Mouse (Mus musculus) small intestine, adult 2 months (tissue): ENCODE data around the gene Gm45213. TPM values are rescaled to one million over a fixed set of nuclear protein-coding genes. Genes with fewer than 3 reads are reported as not detected.

ENCODE experiments used
- H3K27ac ChIP-seq: fragments of 200-500 bp; 2 replicates; pipeline ENCODE4 v1.5.1; 2012; ENCODE audit warnings: low read depth, low read length, control low read depth, inconsistent platforms; ENCODE audit not compliant: insufficient read depth
- H3K27me3 ChIP-seq: fragments of 200-500 bp; 2 replicates; pipeline ENCODE4 v1.6.1; 2012; ENCODE audit warnings: mild to moderate bottlenecking, moderate library complexity, low read length, inconsistent platforms; ENCODE audit not compliant: control insufficient read depth, insufficient read depth
- H3K36me3 ChIP-seq: fragments of 200-500 bp; 2 replicates; pipeline ENCODE4 v1.6.1; 2012; ENCODE audit warnings: mild to moderate bottlenecking, low read length, control low read depth, inconsistent platforms; ENCODE audit not compliant: control insufficient read depth, insufficient read depth
- H3K4me1 ChIP-seq: fragments of 200-500 bp; 2 replicates; pipeline ENCODE4 v1.6.1; 2012; ENCODE audit warnings: low read length, inconsistent platforms, mixed read lengths; ENCODE audit not compliant: control insufficient read depth, insufficient read depth, insufficient read length
- H3K4me3 ChIP-seq: fragments of 200-500 bp; 2 replicates; pipeline ENCODE4 v1.5.1; 2012; ENCODE audit warnings: low read depth, mild to moderate bottlenecking, control low read depth, inconsistent platforms, low read length, moderate library complexity
- CTCF ChIP-seq: fragments of 200-500 bp; IDR thresholded peaks from 2 replicates; pipeline ENCODE4 v1.5.1; 2012; ENCODE audit warnings: low read depth, mild to moderate bottlenecking, control low read depth, inconsistent platforms, low read length, moderate library complexity, mixed read lengths; ENCODE audit not compliant: insufficient replicate concordance, insufficient read length; ENCODE audit errors: extremely low read depth
- POLR2A ChIP-seq: fragments of 200-500 bp; IDR thresholded peaks from 2 replicates; pipeline ENCODE4 v1.6.1; 2012; ENCODE audit warnings: low read depth, mild to moderate bottlenecking, control low read depth, inconsistent platforms, low read length, moderate library complexity
- WGBS: fragments of 180-500 bp; shearing (Covaris S2); methylation state at CpG from one replicate; pipeline ENCODE4 v1.1.7; 2018; 5-methylcytosine and 5-hydroxymethylcytosine counted together
- polyA plus RNA-seq: library from polyadenylated mRNA; depleted of rRNA; stranded (reverse); fragments of >200 nt; gene quantifications from 2 replicates; pipeline ENCODE4 v1.2.3, GENCODE M21; 2012

Gene Gm45213
- polyA plus RNA-seq, 1 experiment, result not detected

- no peak for TF ChIP-seq CTCF
- TF ChIP-seq POLR2A, result no peak
- Histone ChIP-seq H3K4me3 (no peak overlapping the region), H3K27ac (no peak overlapping the region), H3K36me3 (no peaks in the 10 kb centered on the region), H3K27me3 (no peaks in the 10 kb centered on the region; the same call in 1 of the 2 replicates), H3K4me1 (no peaks in the 10 kb centered on the region)
- WGBS, result 80% methylated on average over 7 of the region's 7 CpGs
Measured at GRCm38 (mm10) chr7:66098803-66099202, 55.4 kb downstream of the Gm45213 start.

DNA sequence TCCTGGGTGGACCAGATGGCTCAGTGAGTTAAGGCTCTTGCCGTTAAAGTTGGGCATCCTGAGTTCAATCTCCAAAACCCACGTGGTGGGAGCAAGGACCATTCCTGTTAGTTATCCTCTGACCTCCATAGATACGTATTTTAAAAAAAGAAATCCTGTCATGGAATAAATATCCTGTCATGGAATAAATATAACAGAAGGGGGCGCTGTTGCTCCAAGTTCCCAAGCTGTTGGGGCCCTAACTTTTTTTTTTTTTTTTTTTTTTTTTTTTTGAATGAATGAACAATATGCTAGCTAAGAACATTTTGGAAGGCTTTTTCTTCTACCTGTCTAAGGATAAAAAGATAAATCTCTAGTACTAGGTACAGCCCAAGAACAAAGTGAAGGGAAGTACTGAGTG lies 58.5 kb downstream of the Gm45213 start:
- Histone ChIP-seq H3K4me1 (no peaks in the 10 kb centered on the region), H3K27me3 (no peaks in the 10 kb centered on the region; the same call in 1 of the 2 replicates), H3K4me3 (no peak overlapping the region), H3K36me3 (no peaks in the 10 kb centered on the region), H3K27ac (no peak overlapping the region)
- whole genome bisulfite sequencing, result 4% methylated on average over 4 of the region's 4 CpGs
- TF ChIP-seq POLR2A (no peak), CTCF (no peak)

GRCm38 (mm10) chr7:66104531-66104930 lies 61.1 kb downstream of the Gm45213 start:
- 0 out of 2 replicates have a peak, but pooled peaks cover under 1% of the 10 kb centered on the region for H3K27me3 ChIP-seq
- TF ChIP-seq CTCF, result no peak
- TF ChIP-seq POLR2A, result no peak
- H3K4me1 ChIP-seq, result no peaks in the 10 kb centered on the region; the same call in 1 of the 2 replicates
- no peak overlapping the region for H3K27ac ChIP-seq
- H3K36me3 ChIP-seq, result no peaks in the 10 kb centered on the region
- no peak overlapping the region for H3K4me3 ChIP-seq
- WGBS, result 89% methylated on average over 5 of the region's 5 CpGs

GRCm38 (mm10) chr7:66105771-66106170 lies 62.4 kb downstream of the Gm45213 start:
- no peaks in the 10 kb centered on the region; the same call in 1 of the 2 replicates for H3K4me1 ChIP-seq
- no peaks in the 10 kb centered on the region for H3K36me3 ChIP-seq
- no peak overlapping the region for H3K4me3 ChIP-seq
- H3K27ac ChIP-seq, result no peak overlapping the region
- no peak for TF ChIP-seq CTCF
- no peak for TF ChIP-seq POLR2A
- 51% methylated on average over 4 of the region's 4 CpGs for WGBS
- H3K27me3 ChIP-seq, result peaks cover 7% of the 10 kb centered on the region; the same call in 1 of the 2 replicates

DNA sequence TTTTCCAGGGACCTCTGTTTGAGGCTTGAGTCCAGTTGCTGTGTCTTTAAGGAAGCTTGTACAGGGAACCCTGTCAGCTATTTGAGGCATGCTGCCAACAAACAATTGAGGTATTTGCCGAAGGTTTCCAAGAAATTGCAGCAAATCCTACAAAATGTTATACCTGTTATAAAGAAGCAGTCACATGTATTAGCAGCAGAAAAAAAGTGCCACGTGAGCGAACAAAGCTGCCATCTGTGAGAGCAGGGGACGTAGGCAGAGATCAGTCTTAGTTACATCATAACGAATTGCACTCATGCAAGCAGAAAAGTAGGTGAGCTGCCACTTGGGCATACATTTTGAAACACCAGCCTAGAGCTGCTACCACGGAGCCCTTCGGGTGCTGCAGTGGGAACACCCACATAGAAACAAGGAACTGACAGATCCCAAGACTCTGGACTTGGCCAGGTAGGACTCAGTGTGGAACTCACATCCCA lies 63.2 kb downstream of the Gm45213 start:
- 33% methylated on average over 7 of the region's 7 CpGs for WGBS
- H3K36me3 ChIP-seq, result no peaks in the 10 kb centered on the region
- no peaks in the 10 kb centered on the region; the same call in 1 of the 2 replicates for H3K4me1 ChIP-seq
- TF ChIP-seq POLR2A, result no peak
- no peak for TF ChIP-seq CTCF
- H3K27ac ChIP-seq, result no peak overlapping the region
- H3K4me3 ChIP-seq, result no peak overlapping the region
- peaks cover 7% of the 10 kb centered on the region; the same call in 1 of the 2 replicates for H3K27me3 ChIP-seq

DNA sequence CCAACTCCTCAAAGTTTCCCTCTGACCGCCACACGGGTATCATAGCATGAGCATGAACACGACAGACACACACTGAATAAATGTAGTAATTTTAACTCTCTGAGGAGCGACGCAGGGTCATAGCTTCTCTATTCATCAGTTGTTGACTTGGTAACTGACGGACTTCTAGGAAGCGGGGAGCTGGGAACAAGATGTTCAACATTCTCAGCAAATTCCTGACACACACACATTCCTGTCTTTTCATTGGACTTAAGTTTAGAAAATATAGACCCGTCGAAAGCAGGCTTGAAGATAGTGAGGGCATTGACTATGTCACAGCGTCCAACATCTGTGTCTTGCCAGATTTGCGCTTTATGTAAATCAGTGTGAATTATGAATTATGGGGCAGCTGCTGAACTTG lies 63.8 kb downstream of the Gm45213 start:
- no peaks in the 10 kb centered on the region; the same call in 1 of the 2 replicates for H3K4me1 ChIP-seq
- no peak for TF ChIP-seq POLR2A
- no peak for TF ChIP-seq CTCF
- peaks cover 7% of the 10 kb centered on the region; the same call in 1 of the 2 replicates for H3K27me3 ChIP-seq
- no peak overlapping the region for H3K27ac ChIP-seq
- H3K36me3 ChIP-seq, result no peaks in the 10 kb centered on the region
- 69% methylated on average over 11 of the region's 11 CpGs for WGBS
- no peak overlapping the region for H3K4me3 ChIP-seq

- no peaks in the 10 kb centered on the region for H3K36me3 ChIP-seq
- 13% methylated on average over 7 of the region's 7 CpGs for WGBS
- no peak overlapping the region for H3K27ac ChIP-seq
- H3K27me3 ChIP-seq, result peaks cover 7% of the 10 kb centered on the region; the same call in 1 of the 2 replicates
- H3K4me1 ChIP-seq, result no peaks in the 10 kb centered on the region; the same call in 1 of the 2 replicates
- 0 out of 2 replicates have a peak, but pooled peaks have one; percentile 29 for TF ChIP-seq CTCF
- no peak for TF ChIP-seq POLR2A
- no peak overlapping the region for H3K4me3 ChIP-seq
Measured at GRCm38 (mm10) chr7:66107930-66108329, 64.5 kb downstream of the Gm45213 start.
